Mouse (Mus musculus) heart, postnatal 36 days (tissue): ENCODE measurements around the gene Colgalt2. TPM values are rescaled to one million over a fixed set of nuclear protein-coding genes. Genes with fewer than 3 reads are reported as not detected.
"Not testable (repeated sequence)": the region's sequence is repeated elsewhere in the genome, so short reads cannot be mapped to it uniquely, and the experiment has no call there.

Experiments
- DNase-seq, 2 experiments: peaks; one replicate each; pipeline ENCODE4 v3.0.0; 2021 to 2022
- intact Hi-C: fragments of 180-260 bp; cut with DNase I; formaldehyde crosslinking; loops from one replicate; pipeline ENCODE4 v1.15.1; 2025
- total RNA-seq, 2 experiments: library from RNA; stranded (reverse); gene quantifications; 2 replicates each; pipeline ENCODE4 v1.2.3; 2021

Colgalt2 gene
- total RNA-seq: 1 to 10 TPM; 3.3 to 3.7 TPM

- intact Hi-C loops: loop anchor here (2.0 to 10.0 kb wide), 2 partner anchors 107 to 365 kb away; partner anchors contain the start of genes Arpc5 and Rgl1
- peak; percentile 67 to 79 for DNase-seq
Observed at GRCm38 (mm10) chr1:152399790-152400555, at the start of gene Colgalt2. Colgalt2 (plus strand) TSS chr1:152399830.

DNA sequence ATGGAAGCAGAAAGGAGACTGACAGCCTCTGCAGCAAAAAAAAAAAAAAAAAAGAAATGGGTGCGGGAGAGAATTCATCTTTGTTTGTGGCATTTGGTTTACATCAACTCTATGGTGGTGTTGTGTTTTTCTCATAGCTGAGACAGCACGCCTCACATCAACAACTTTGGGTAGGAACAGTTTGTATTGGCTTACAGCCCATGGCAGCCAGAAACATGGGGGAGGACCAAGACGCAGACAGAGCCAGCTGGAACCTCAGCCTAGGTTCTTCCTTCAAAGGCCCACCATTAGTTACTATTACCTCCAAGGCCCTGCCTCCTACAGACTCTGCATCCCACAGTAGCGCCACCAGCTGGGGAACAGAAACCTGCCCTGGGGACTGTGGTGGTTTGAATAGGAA, 42.9 kb upstream of the Colgalt2 start:
- peak; percentile 15 to 25 for DNase-seq
- intact Hi-C loops: no loop called here

DNA sequence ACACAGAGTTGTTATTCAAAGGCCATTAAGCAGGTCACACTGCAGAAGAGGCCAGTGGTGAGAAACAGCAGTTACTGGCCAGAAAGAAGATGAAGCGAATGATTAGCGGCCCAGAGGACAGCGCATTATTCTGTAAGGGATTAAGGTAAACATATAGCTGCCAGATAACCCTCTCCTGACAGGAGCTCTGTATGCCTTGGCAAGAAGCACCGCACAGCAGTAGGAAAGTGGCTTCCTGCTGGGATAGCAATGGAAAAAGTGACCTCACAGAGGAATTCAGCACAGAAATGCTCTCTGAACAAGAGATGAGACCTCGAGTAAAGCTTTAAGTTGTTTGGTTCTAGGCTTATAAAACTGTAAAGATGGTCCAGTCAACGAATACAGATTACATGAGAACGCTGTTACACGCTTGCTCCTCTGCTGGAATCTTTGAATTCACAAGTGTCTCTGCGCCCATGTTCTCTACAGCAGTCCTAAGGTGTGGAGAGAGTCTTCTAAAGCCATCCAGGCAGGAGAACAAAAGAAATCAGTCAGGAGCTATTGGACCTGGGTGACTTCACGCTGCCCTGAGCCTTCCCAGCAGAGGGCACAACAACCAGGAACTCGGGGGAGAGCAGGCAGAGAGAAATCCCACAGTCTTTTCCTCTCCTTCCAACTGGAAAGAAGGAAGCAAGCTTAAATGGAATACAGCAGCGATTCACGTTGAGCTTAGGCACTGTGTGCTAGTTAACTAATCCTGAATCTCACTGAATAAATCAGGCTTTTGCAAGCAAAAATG, 31.1 kb upstream of the Colgalt2 start:
- DNase-seq: no peak
- intact Hi-C loops: loop anchor here (1.0 to 5.0 kb wide), 3 partner anchors 78 to 548 kb away; no protein-coding TSS in a partner anchor

- intact Hi-C loops: loop anchor here (1.0 to 5.0 kb wide), 3 partner anchors 78 to 549 kb away; no protein-coding TSS in a partner anchor
- DNase-seq: peak; percentile 57
Observed at GRCm38 (mm10) chr1:152369139-152369538, 30.5 kb upstream of the Colgalt2 start.

- no peak for DNase-seq
- intact Hi-C loops: no loop called here
Observed at GRCm38 (mm10) chr1:152378311-152378710, 21.3 kb upstream of the Colgalt2 start.

GRCm38 (mm10) chr1:152384589-152384988, 15.0 kb upstream of the Colgalt2 start:
- intact Hi-C loops: no loop called here
- DNase-seq: no peak

DNA sequence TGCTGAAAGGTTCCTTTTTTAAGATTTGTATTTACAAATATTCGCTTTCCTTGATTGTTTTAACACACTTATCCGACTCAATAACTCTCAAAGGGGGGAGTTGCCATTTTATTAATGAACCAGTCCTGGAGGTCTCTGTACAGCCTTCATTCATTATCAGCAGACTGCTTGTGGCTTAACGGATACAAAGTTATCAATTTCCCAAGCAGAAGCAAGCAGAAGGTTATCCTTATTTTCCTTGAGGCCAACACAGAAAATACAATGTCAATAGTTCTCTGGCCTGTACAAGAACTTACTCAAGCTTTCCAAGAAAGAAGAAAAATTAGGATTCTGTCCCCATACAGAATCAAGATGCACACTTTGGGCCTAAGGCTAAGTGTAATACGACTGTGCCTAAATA, 13.9 kb upstream of the Colgalt2 start:
- not testable (repeated sequence) for DNase-seq
- intact Hi-C loops: loop anchor here (5.0 kb wide), 1 partner anchor 127 kb away; no protein-coding TSS in a partner anchor

DNA sequence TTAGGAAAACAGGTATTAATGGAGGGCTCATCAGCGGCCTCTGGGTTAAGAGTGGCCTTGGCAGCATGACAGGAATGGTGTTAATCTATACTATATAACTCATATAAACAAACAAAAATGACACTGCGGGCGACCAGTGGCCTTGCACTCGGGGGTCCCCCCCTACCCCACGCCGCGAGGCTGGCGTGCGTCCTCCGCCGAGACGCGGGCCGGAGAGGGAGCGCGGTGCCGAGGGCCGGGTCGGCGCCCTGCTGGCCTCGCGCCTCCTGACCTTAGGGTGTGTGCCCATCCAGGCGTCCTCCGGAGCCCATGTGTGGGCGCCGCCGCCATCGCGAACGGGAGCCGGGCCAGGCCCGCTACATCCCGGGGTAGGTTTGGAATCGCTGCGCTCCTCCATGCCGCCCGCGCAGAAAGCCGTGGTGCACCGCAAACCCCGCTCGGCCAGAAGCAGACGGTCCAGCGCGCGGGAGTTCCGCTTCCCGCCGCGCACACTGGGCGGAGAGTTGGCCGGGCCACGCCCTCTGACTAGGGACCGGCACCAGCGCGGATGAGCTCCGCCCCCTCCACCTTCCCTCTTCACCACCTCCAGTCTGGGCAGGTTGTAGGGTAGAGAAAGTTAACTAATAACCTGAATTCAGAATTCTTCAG, 13.3 kb upstream of the Colgalt2 start, which contains the start of gene Tsen15:
Gene Tsen15, minus strand, starts transcription at position 501 of the 648 bp plus-strand sequence.
- peak; percentile 89 to 91 for DNase-seq
- intact Hi-C loops: loop anchor here (5.0 kb wide), 1 partner anchor 126 kb away; no protein-coding TSS in a partner anchor

DNA sequence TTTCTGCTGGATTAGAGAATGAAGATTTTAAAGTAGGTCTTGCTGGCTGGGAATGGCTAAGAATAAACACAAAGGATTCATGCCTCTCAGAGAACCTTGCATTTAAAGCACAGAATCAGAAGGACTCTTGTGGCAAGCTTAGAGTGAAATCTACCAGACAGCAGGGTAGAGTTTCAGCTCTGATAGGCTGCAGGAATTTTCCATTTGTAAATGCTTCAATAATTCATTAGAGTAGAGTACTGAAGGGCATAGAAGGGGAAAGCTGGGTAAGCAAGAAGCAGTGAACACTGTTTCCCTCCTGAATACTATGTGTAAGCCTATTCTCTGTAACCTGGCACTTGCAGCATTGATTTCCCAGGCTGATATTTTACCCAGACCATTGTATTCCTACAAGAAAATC, 10.4 kb upstream of the Colgalt2 start:
- intact Hi-C loops: loop anchor here (5.0 kb wide), 1 partner anchor 123 kb away; no protein-coding TSS in a partner anchor
- no peak for DNase-seq

DNA sequence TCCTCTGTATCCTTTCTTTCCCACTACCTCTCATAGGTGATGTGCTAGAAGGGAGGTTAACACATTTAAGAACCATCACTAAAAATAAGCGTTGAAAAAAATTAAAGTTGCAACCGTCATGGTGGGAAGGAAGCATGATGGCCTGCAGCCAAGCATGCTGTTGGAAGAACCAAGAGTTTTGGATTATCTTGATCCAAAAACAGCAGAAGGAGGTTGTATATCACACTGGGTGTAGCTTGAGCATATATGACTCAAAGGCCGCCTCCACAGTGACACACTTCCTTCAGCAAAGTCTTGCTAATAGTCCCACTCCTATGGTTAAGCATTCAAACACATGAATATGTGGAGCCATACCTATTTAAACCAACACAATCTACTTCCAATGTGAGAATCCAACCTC, 5.5 kb upstream of the Colgalt2 start:
- intact Hi-C loops: loop anchor here (10.0 kb wide), 1 partner anchor 371 kb away; the partner anchor contains the start of genes Arpc5 and Rgl1
- no peak for DNase-seq

DNA sequence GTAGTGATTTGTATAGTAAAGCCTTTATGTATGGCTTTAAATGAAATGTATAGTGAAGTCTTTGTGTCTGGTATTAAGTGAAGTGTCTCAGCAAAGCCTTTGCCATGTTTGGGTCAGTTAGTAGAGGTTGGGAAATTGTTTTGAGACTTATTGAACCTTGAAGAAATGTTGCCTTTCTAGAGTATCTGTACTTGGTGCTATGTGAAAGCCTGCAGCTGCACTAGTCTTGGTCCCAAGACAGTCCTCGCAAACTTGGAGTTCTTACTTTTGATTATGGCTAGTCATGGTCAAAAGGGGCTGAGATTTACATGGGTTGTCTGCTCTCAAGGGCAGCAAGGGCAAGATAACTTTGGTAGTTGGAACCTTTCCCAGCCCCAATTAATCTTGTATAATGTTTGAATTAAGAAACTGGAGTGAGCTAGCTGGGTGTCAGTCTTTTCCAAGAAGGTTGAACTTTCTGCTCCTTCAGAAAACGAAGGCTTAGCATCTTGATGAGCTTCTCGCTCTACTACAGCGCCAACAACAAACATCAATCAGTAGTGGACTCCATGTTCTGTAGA, 4.6 kb upstream of the Colgalt2 start:
- intact Hi-C loops: loop anchor here (10.0 kb wide), 1 partner anchor 370 kb away; the partner anchor contains the start of genes Arpc5 and Rgl1
- DNase-seq: no peak

DNA sequence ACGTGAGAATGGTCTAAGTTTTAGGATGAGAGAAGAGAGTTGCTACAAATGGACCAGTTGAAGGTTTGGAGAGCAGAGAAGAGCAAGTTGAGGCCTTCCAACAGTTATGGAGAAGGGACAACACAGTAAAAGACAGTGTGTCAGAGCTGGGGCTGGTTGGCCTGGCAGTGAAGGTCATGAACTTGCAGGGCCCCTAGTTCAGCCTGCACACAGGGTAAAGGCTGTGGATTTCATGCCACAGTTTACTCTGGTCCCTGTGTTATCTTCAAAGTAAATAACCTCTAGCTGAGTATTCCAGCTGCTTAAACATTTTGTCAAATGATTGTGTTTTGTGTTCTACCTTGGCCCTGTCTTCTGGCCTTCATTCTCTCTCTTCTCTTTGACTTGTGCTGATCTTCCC, 922 bp upstream of the Colgalt2 start:
- DNase-seq: no peak
- intact Hi-C loops: loop anchor here (10.0 kb wide), 1 partner anchor 366 kb away; the partner anchor contains the start of genes Arpc5 and Rgl1

GRCm38 (mm10) chr1:152400556-152401540, 1.2 kb downstream of the Colgalt2 start:
- peak; percentile 26 to 37 for DNase-seq
- intact Hi-C loops: loop anchor here (2.0 kb wide), 1 partner anchor 106 kb away; no protein-coding TSS in a partner anchor

GRCm38 (mm10) chr1:152407021-152407946, 7.7 kb downstream of the Colgalt2 start:
- intact Hi-C loops: no loop called here

DNA sequence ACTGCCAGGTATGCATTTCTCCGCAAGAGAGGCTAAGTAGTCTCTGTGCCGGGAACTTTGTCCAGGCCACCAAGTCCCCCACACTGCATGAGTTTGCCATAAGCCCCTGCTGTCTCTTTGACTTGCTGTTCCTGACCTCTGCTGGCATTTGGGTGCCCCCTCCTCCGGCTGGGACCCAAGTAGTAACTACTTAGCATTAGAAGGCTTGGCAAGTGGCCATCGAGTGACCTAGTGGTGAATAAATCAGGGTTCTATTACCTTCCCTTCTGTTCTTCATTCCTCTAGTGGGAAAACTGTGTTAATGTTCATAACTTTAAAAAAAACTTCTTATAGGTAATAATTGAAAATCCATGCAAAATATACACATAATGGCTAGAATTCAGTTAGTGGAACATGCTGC, 9.7 kb downstream of the Colgalt2 start:
- no peak for DNase-seq
- intact Hi-C loops: no loop called here

More at GRCm38 (mm10) chr1:152407021-152407946, 7.7 kb downstream of the Colgalt2 start:
- DNase-seq: no peak

DNA sequence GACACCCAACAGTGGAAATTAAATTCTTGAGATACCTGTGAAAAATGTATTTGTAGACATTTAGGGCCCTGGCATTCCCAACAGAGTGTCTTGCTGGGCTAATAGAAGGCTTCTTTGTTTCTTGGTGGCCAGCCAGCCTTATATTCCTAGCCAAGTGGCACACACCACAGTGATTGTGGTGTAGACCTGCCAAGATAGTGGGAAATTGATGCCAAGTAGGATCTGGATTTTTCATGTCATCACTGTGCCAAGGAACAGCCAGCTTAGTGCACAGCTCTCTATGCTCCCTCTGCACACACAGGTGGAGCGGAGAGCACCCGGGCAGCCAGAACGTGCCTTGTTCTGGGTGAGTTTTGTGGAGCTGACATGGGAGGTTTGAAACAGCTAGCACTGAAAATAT, 11.0 kb downstream of the Colgalt2 start:
- intact Hi-C loops: no loop called here
- DNase-seq: peak; percentile 21 to 31

- intact Hi-C loops: no loop called here
- DNase-seq: no peak
Observed at GRCm38 (mm10) chr1:152413116-152413515, 13.5 kb downstream of the Colgalt2 start.

- DNase-seq: no peak
Observed at GRCm38 (mm10) chr1:152413961-152414360, 14.3 kb downstream of the Colgalt2 start.

More at GRCm38 (mm10) chr1:152413961-152414360, 14.3 kb downstream of the Colgalt2 start:
- intact Hi-C loops: no loop called here
